Mouse (Mus musculus): Measurements from ENCODE around the gene C77080. TPM values are rescaled to one million over a fixed set of nuclear protein-coding genes. Genes with fewer than 3 reads are reported as not detected.

Gene C77080
- 29.7 and 32.1 TPM in 2 replicates for polyA plus RNA-seq (2012; rRNA removed)

DNA sequence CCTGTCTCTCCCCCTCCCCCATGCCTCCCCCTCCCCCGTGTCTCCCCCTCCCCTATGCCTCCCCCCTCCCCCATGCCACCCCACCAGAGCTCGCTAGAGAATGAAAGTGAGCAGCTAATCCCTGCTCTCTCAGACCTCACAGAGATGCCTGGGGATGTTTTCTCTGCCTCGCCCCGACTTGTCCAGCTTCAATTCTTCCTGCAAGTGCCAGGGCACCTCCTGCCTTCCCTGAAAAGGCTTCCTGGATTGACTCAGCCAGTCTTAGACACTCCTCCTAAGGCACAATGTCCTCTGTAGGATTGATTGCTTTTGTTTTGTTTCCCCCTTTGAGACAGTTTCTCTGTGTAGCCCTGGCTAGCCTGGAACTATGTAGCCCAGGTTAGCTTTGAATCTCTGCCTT, at the start of gene C77080:
Gene C77080 (minus strand): TSS at position 209 of the 400 bp plus-strand sequence.
- DNase-seq (ENCODE audit: low spot score), result no peak

DNA sequence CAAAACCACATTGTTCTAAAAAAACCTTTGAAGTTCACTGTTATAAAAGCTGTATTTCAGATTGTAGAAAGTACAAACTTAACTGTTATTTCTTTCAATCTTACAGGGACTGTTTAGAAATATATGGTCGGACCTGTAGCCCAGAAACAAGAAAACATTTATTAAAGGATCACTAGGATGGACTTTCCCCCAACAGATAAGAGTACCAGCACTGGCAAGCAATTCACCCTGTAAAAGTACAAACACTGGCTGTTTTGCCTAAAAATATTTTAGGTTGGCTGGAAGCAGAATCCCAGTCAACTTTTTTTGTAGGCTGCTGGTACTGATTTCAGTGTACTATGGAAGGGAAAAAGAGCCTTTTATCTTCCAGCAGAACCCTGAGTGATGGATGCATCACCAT, 46.7 kb upstream of the C77080 start:
- DNase-seq (ENCODE audit: low spot score), result no peak

DNA sequence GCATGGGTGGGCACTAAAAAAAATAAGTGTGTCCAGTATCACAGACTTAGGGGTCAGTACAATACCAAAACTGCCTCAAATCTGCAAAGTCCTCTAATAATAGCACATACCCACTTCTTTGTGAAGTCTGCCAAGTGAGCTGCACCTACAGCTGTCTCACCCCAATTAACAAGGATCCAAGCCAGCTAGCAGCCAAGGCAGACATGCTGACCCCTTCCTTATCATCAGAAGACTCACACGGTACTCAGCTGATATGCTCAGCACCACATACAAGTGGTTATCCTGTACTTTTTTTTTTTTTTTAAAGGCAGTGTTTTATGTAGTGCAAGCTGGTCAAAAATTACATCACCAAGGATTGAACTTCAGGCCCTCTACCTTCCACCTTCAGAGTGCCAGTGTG, 43.1 kb upstream of the C77080 start:
- DNase-seq (ENCODE audit: low spot score), result no peak

DNA sequence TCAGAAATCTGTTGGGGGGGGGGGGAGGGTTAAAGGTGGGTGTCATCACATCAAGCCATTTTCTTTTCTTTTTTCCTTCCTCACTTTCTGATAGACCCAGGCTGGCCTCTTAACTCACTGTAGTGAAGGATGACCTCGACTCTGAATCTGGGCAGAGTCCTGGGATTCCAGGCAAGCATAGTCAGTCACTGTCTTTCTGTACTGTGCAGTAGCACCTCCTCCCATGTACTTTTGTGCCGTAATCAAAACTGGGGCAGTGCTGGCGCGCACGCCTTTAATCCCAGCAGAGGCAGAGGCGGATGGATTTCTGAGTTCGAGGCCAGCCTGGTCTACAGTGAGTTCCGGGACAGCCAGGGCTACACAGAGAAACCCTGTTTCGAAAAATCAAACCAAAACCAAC, 42.6 kb upstream of the C77080 start:
- no peak for DNase-seq (ENCODE audit: low spot score)

DNA sequence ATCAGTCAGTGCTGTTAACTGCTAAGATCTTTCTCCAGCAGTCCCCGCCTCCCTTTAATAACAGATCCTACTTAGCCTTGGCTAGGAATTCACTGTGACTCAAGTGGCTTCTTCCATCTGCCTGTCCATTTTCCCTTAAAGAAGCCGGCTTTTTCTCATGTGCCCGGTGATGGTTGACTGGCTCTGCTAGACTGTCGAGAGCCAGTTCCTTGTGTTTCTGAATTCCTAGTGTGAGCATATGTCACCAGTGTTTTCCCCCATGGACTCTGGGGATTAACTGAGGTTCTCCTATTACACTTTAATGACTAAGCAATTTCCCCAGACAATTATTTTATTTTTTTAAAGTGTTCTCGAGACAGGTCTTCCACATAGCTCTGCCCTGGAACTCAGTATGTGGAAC, 42.2 kb upstream of the C77080 start:
- no peak for DNase-seq (ENCODE audit: low spot score)

DNA sequence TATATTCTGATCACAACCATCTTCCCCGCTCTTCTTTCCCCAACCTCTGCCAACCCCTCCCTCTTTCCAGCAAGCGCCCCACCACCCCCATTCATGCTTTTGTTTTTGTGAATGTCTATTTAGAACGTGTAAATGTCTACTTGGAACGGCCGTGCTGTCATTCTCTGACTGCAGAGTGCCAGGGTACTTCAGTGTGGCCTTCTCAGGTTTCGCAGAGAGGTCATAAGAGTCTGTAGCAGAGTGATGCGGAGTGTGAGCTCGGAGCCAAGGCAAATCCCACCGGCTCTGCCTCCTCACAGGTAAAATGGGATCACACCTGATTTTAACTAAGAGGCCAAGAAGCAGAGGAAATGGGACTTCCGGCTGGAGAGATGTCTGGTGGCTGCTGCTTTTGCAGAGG, 37.9 kb upstream of the C77080 start:
- no peak for DNase-seq (ENCODE audit: low spot score)

DNA sequence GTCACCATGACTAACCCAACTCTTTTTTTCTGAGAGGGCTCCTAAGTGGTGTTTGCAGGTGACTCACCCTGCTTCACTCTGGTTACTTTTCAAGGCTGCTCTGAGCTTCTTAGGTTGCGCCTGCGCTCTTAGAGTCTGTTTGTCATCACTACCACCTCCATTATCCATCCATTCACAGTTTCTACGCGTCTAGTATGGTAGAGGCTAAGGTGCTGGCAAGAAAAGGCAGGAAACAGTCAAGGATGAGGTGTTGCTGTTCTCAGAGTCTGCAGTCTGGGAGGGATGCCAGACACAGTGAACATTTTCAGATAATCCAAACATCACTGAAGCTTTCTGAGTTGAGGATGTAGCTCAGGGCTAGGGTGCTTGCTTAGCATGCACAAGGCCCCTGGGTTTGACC, 36.5 kb upstream of the C77080 start:
- no peak for DNase-seq (ENCODE audit: low spot score)

DNA sequence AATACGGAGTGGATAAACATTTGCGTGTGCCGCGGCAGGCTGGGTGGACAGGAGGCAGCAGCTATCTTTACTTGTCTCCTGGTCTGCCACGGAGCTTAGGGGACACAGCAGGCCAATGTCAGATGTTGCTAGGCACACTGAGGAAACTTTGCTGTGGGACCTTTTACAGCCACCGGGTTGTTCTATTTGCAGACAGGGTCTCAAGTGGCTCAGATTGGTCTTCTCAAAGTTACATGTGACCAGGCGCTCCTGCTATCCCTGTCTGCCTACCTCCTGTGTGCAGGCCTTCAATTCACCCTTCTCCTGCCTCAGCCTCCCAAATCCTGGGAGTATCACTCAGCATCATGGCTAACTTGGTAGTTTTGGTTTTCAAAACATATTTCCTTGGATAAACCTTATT, 34.9 kb upstream of the C77080 start:
- no peak for DNase-seq (ENCODE audit: low spot score)

DNA sequence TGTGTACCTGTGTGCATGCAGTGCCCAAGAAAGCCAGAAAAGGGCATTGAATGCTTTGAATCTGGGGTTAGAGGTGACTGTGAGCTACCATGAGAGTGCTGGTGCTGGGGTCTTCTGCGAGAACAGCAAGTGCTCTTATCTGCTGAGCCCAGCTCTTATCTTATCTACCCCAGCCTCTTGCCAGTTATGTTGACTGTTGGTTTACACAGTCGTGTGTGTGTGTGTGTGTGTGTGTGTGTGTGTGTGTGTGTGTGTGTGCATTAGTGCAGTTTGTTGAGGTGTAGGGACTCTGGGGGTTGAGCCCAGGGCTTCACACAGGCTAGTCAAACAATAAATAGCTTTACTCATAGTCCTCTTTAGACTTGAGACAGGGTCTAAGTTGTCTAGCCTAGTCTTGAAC, 34.0 kb upstream of the C77080 start:
- no peak for DNase-seq (ENCODE audit: low spot score)

DNA sequence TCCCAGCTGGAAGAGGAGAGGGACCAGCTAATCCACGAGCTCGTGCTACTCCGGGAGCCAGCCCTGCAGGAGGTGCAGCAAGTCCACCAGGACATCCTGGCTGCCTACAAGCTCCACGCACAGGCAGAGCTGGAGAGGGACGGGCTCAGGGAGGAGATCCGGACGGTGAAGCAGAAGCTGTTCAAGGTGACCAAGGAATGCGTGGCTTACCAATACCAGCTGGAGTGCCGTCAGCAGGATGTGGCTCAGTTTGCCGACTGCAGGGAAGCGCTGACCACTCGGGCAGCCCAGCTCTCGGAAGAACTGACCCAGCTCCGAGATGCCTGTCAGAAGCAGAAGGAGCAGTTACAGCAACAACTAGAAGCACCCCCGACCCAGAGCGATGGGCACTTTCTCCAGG, 32.5 kb upstream of the C77080 start:
- no peak for DNase-seq (ENCODE audit: low spot score)

DNA sequence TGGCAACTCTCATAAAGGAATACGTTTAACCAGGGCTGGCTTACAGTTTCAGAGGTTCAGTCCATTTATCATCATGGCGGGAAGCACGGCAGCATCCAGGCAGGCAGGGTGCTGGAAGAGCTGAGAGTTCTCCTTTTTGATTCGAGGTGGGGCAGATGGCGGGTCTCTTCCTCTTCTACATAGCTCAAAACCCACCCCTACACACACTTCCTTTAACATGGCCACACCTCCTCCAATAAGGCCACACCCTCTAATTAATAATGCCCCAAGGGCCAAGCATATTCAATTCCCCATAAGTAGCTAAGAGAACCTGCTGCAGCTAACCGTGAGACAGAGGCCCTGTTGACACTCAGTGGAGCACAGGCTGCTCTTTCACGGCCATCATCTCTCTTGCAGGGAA, 31.6 kb upstream of the C77080 start:
- no peak for DNase-seq (ENCODE audit: low spot score)

DNA sequence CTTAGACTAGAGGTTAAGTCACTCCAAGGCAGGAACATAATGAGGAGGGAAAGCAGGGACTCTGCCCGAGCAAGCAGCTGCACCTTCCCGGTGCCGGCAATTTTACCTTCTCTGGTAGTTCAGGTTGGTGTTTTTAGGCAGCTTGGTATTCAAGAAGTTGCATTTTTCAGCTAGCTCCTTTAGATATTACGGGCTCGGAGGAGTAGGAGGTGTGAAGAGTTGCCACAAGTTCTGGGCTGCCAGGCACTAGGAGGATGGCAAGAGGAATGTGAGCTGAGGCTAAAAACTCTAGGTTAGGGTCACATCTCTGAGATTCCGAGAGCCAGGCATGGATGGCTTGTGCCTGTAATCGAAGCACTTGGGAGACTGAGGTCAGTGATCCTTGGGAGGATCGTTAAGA, 28.5 kb upstream of the C77080 start:
- no peak for DNase-seq (ENCODE audit: low spot score)

DNA sequence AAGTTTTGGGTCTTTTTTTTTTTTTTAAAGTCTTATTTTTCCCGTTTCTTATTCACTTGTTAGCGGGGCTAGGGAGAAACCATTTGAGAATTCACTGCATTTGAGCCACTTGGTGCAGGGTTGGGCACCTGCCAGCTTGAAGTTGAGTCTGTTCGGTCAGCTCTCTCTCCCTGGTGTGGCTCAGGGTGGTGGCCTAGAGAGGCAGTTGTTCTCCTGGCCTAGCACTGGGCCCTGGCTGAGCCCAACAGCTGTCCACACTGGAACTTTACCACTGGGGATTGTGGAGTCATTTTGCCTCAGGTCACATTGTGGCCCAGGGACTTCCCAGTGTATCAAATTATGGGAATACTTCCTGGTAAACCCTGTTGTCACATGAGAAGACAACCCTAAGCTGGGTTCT, 26.9 kb upstream of the C77080 start:
- DNase-seq (ENCODE audit: low spot score), result no peak

DNA sequence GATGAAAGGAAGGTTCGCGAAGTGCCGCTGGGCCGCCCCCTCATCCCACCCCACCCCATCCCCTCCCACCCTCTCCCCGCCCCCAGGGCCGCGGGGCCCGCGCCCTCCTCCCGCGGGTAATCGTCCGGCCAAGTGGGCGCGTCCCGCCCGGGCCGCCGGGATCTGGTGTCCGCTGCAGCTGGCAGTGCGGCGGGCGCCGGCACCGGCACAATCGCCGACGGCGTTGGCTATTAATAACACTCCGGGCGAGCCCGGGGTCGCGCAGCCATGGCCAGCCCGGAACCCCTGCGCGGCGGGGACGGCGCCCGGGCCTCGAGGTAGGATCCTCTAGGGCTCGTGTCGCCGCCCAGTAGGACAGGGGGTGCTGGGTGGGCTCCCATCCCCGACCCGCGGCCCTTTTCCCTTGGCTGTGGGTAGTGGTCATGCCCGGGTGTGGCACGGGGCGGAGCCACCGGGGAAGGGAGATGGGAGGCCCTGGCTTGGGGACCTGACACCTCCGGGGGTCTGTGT, 26.3 kb upstream of the C77080 start, which contains the start of gene Sync:
Gene Sync (plus strand): TSS at position 146 of the 510 bp plus-strand sequence.
- no peak for DNase-seq (ENCODE audit: low spot score)

DNA sequence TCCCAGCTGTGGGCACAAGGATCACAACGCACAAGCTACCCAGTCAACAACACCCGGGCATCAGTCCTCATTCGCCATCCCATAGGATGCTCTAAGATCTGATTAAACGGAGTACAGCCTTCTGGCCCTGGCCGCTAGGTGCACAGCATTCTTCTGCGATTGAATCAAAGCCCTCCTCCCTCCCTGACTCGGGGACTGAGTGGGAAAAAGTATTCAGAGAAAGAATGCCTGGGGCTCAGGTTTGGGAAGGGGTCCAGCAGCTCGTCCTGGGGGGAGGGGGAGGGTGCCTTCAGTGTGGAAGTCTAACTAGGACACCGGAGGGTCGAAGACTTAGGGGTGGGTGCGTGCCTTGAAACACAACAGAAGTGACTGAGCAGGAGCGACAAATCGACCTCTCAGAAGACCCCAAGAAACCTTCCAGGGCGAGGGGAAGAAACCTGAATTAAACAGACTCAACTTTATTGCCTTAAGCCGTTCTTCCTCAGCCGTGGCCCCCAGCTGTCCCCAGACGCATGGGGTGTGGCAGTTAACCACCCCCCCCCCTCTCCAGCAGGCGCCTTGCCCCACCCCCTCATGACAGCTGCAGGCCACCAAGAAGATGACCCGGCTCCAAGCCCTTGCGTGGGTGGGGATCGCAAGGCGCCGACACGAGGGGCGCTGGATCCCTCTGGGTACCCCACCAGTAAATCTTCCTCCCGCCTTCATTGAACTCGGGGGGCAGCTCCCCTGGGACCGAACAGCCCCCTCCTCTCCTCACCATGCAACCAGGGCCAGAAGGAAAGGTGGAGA, 25.7 kb upstream of the C77080 start:
- no peak for DNase-seq (ENCODE audit: low spot score)

DNA sequence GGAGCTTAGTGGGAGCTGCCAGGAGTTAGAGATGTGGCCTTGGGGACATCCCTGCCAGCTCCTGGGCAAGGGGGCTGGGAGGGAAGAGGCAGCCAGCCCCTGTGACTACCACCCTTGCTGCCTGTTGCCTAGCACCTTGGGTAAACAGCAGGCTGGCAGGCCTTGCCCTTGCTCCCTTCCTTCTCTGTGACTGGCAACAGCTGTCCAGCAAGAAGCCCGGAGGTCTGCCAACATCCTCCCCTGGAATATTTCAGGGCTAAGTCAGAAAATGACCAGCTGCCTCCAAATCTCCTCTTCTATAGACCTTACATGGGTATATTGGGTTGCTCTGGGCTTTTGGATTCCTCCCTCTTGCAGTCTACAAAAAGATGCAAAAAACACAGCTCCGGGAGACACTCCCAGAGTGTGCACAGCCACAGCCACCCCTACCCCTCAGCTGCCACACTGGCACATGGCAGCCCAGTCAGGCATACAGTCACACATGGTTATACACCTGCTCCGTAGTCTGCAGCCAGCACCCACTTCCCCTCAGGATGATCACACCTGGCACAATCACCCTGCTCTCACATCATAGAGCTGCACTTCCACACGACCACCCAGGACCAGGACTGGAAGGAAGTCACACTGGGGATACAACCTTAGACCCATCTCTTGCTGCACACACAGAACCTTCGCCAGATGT, 24.9 kb upstream of the C77080 start:
- no peak for DNase-seq (ENCODE audit: low spot score)

DNA sequence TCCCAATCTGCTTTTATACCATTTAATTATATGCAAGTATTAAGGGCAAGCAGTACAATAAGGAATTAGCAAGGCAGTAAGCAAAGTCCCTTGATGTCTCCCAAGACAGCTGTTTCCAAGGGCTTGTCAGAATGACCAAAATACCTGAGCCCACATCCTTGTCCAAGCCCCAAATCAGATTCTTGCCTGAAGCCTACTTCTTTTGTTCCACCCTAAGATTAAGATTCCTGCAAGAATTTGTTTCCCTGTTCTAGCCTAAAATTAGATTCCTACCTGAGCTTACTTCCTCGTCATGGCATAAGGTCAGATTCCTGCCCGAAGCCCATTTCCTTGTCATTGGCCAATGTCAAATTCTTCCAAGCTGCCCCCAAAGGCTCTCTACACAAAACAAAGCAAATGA, 23.5 kb upstream of the C77080 start:
- DNase-seq (ENCODE audit: low spot score), result no peak

DNA sequence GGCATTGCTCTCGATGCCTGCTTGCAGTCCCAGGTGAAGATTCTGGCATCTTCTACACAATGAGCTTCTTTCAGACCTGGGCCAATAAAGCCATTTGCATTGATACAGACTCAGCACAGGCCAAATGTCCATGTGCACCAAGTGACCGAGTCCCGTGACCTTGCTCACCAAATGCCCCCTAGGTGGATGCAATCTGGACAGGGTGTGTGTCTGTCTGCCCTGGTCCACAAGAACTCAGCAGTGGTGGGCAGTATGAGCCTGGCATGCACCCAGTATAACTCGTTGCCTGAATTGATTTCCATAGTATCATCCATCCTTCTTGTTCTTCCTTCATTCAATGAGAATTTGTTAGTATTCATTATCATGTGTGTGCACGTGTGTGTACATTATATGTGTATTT, 22.0 kb upstream of the C77080 start:
- DNase-seq (ENCODE audit: low spot score), result no peak

DNA sequence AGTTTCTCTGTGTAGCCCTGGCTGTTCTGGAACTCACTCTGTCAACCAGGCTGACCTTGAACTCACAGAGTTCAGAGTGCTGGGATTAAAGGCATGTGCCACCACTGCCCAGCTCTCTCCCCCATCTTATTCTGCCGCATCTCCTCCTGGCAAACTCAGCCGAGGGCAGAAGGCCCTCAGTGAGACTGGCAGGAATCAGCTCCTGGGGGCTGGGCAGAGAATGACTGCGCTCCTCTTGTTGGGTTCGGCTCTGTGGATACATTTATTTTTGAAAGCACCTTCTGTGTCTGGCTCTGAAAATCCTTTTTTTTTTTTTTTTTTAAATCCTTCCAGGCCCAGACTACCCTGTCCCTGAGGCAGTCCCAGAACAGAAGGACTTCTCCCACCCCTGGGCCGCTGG, 21.6 kb upstream of the C77080 start:
- no peak for DNase-seq (ENCODE audit: low spot score)

DNA sequence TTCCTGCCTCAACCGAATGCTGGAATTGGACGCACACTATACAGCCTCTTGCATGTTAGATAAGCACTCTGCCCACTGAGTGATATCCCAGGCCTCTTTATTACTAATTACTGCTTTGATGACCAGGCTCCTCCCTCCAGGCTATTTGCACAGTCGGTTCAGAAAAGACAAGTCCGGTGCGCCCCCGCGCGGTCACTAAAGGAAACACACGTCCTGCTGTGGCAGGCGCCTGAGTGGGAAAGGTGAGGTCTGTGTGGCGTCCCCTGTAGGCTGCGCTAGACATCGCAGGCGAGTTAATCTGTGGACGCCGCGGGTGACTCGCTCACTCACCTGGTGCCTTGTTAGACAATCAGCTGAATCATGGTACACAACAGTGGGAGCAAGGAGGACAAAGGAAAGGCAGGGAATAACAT, 15.3 kb upstream of the C77080 start:
- peak; percentile 95 for DNase-seq (ENCODE audit: low spot score)

DNA sequence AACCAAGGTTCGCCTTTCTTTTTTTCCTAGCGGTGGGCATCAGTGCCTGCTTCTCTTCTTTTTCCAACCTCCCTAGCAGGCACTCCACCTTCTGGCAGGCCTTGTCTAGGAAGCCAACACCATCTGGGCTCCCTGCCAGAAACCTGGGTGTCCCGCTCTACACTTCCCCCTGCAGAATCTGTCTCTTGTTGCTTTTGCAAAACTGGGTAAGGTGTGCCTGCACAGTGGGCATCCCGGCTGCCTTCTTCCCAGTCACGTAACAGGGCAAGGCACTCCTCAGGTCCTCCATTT, 11.5 kb upstream of the C77080 start:
- DNase-seq (ENCODE audit: low spot score), result peak; percentile 51

DNA sequence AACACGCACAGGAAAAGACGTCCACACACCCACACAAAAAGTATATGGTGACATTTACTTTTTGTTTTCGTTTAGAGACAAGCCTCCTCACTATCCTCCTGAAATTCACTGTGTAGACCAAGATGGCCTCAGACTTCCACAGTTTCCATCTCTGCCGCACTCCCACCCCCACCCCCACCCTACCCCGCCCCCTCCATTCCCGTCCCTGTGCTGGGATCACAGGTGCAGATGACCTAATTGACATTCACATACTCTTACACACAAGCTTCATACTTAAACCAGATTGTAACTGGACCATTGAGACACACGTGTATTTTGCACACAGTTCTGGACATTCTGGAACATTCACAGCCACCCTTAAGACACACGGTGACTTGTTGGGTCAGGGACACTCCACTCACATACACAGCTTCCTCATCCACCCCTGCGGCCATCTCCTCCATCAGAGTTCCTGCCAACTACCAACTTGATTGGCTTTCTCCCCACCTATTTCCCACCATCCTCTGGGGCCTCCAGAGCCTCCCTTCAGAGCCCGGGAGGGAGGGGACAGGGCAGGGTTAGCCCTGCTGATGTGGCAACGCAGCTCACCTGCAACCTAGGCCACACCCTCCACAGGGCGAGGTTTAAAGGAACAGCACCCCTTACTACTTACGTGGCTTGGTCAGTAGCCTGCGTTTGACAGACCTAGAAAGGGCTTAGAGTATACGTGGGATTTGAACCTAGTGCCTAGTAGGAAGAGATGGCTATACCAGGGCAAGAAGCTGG, 11.0 kb upstream of the C77080 start:
- DNase-seq (ENCODE audit: low spot score), result peak; percentile 42

DNA sequence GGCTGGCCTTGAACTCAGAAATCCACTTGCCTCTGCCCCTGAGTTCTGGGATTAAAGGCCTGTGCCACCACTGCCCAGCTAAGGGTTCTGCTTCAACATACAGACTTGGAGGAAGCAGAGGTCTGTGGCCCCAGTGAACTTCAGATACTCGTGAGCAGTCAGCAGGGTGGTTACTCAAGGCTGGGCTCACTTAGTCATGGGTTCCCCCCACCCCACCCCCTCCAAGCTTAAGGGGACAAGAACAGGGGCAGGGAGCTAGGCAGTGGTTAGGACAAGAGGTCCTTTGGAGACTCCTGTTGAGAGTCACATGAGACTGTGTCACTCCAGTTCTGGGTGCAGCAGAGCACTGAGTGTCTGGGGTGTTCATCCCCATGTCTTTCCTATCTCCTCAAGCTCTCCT, 7.5 kb upstream of the C77080 start:
- no peak for DNase-seq (ENCODE audit: low spot score)

Data from urinary bladder, adult 2 months (tissue).